Mouse (Mus musculus): ENCODE results near the gene Entpd4b.
"Not testable (repeated sequence)": the region's sequence is repeated elsewhere in the genome, so short reads cannot be mapped to it uniquely, and the experiment has no call there.

The Entpd4b gene

GRCm38 (mm10) chr14:69555110-69555831 lies at the start of gene Entpd4b:
Gene Entpd4b (plus strand): TSS chr14:69555424.
- DNase-seq = not testable (repeated sequence)

GRCm38 (mm10) chr14:69507000-69507399 lies 48.2 kb upstream of the Entpd4b start:
- not testable (repeated sequence) for DNase-seq

- DNase-seq = not testable (repeated sequence)
Observed at GRCm38 (mm10) chr14:69512449-69512848, 42.8 kb upstream of the Entpd4b start, which contains the start of gene Gm27179. Gene Gm27179 (minus strand): TSS chr14:69512549.

- DNase-seq = not testable (repeated sequence)
Observed at GRCm38 (mm10) chr14:69520810-69521209, 34.4 kb upstream of the Entpd4b start.

- not testable (repeated sequence) for DNase-seq
Observed at GRCm38 (mm10) chr14:69523001-69523400, 32.2 kb upstream of the Entpd4b start.

GRCm38 (mm10) chr14:69526202-69526601 lies 29.0 kb upstream of the Entpd4b start:
- not testable (repeated sequence) for DNase-seq

- DNase-seq = not testable (repeated sequence)
Observed at GRCm38 (mm10) chr14:69536539-69536938, 18.7 kb upstream of the Entpd4b start.

- not testable (repeated sequence) for DNase-seq
Observed at GRCm38 (mm10) chr14:69540113-69540512, 15.1 kb upstream of the Entpd4b start.

- not testable (repeated sequence) for DNase-seq
Observed at GRCm38 (mm10) chr14:69542695-69543094, 12.5 kb upstream of the Entpd4b start.

GRCm38 (mm10) chr14:69544033-69544432 lies 11.2 kb upstream of the Entpd4b start:
- not testable (repeated sequence) for DNase-seq

GRCm38 (mm10) chr14:69545052-69545451 lies 10.2 kb upstream of the Entpd4b start:
- DNase-seq = not testable (repeated sequence)

- not testable (repeated sequence) for DNase-seq
Observed at GRCm38 (mm10) chr14:69547310-69547709, 7.9 kb upstream of the Entpd4b start.

GRCm38 (mm10) chr14:69556820-69557219 lies 1.6 kb downstream of the Entpd4b start:
- DNase-seq = not testable (repeated sequence)

GRCm38 (mm10) chr14:69557550-69557949 lies 2.3 kb downstream of the Entpd4b start:
- not testable (repeated sequence) for DNase-seq
